Mouse (Mus musculus) neutrophil, adult 5-6 weeks (primary cell): Measurements from ENCODE around the gene Egflam. TPM values are rescaled to one million over a fixed set of nuclear protein-coding genes. Genes with fewer than 3 reads are reported as not detected.

ENCODE experiments used
- ATAC-seq: fragments of 151-379, 151-347 bp; 2 replicates; pipeline ENCODE4 v1.8.0; 2017; ENCODE audit warnings: mild to moderate bottlenecking, moderate TSS enrichment; ENCODE audit not compliant: insufficient number of reproducible peaks, poor library complexity, low FRiP score, severe bottlenecking; ENCODE audit errors: extremely low read depth
- total RNA-seq: library from RNA; stranded (forward); fragments of 200-1000 nt; gene quantifications from 2 replicates; pipeline ENCODE4 v1.2.3, GENCODE M21; 2017

Gene Egflam
- total RNA-seq, 1 experiment from 2014 or later = not detected

DNA sequence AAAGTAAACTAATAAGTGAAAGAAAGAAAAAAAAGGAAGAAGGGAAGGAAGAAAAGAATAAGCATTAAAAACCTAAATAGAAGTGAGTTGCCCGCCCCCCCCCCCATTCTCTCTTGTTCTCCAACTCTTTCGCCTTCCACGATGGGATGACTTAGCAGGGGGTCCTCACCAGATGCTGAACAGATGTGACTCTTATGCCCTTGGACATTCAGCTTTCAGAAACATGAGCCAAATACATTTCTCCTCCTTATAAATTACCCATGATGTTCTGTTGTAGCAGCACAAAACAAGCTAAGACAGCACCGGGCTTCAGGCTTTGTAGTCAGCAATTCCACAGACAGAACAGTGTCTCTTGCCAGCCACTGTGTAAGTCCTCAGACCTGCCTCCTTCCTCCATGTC lies 89.5 kb downstream of the Egflam start:
- ATAC-seq = no peak

DNA sequence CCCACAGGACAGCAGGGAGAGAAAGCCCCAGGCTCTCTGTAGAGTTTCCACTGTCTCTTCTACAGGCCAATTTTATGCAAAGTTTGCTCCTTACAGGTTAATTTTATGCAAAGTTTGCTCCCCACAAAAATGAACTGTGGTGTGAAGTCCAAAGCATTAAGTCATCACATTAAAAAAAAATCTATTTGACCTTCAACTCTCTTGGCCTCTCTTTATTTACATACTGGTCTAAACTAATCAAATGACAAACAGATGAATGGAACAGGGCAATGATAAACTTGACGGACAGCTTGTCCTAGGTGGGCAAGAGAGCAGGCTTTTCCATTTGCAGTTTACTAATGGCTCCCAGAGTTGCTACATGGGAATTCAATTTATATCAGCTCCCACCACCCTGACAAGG lies 98.3 kb downstream of the Egflam start:
- ATAC-seq = no peak

DNA sequence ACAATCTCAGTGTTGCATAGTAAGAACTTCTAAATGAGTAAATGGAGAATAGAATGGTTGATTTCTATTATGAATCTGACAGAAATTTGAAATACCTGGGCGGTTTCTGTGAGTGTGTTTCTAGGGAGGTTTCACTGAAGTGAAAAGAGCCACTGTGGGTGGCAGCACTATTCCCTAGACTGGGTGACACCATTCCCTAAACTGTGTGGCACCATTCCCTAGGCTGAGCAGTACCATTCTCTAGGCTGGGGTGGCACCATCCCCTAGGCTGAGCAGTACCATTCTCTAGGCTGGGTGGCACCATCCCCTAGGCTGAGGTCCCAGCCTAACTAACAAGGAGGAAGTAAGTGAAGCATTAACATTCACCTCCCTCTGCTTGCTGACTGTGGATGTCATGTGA lies 103.0 kb downstream of the Egflam start:
- no peak for ATAC-seq

DNA sequence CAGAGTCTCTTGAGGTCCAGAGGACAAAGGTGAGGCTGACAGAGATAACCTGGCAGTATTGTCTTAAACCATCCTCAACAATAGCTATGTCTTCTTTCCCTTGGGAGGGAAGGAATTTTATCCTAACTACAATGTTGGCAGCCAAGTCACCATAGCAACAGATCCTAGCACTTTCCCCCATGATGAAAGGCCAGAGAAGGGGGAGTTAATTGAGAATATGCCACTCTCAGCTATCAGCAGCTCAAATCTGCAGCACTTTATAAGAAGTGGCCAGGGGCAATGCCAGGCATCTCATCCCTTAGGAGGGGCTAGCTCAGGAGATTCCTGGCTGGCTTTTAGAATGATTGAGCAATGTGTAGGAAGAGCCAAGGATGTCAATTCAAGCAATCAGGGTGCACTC lies 105.3 kb downstream of the Egflam start:
- ATAC-seq = no peak

DNA sequence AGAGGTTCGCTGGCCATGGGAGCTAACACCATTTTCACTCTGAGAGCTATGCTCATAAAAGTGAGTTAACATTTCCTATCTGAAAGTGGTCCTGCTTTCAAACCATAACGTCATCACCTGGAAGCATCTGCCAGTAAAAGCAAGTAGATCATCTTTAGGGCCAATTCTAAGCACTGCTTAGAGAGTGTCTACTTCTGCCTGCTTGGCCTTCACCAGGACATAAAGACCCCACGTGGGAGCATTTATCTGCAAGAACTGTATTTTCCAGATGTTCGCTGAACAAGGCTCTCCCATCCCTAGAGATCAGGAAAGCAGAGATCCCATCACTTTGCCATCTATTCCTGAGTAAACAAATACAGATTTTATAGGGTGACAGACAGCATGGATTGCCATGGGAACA lies 108.2 kb downstream of the Egflam start:
- no peak for ATAC-seq

DNA sequence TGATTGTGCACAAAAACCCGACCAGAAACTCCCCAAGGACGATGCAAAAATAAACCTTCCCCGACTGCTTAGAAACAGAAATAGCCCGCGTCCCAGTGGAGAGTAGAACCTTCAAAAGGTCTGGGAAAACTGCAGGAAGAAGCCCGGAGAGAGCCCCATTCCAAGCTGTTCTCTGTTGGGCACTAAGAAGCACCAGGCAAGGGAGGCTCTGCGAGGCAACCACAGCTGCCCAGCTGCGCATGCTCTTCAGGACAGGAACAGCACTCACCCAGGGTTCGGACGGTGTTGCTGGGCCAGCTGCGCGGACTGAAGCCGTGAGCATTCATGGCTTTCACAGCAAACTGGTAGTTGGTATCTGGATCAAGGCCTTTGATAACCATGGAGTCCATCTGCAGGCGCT lies 108.7 kb downstream of the Egflam start:
- no peak for ATAC-seq

DNA sequence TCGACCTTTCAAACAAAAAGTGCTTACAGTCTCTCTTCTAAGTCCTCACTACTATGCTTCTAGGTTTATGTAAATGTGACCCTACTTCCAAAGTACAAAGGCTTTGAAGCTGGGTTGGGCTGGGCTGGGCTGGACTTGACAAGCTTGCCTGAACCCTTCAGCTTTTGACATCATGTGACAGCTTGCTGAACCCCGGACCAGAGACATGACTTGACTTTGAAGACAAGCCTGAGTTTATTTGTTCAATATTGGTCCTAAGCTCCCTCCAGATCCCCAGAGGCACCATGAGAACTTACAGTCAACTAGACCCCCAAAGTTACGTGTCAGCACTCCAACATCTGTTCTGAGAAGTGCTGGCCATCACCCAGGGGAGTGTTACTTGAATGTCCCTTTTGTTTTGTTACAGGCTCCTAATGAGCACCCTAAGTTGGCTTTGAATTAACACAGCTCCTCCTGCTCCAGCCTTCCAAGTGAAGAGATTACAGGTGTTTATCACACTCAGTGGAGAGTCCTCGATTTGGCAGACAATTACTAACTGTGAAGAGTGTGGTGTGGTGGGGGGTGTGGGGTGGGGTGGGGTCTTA lies 109.3 kb downstream of the Egflam start:
- ATAC-seq = no peak

DNA sequence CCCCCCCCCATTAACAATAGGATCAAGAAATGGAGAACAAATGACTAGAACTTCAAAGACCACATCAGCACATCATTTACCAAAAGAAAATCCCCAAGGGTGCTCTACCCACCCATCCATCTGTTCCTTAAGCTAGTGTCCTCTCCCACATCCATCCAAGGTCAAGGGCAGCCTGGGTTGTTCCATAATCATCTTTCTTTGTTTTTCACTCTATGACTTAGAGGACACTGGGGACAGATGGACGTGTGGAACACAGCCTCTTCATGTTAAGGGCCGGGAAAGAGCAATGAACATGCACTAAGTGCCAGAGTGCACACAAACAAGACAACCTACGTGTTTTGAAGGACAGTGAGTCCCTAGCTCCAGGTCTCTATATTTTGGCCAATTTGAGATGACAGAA lies 110.3 kb downstream of the Egflam start:
- no peak for ATAC-seq

DNA sequence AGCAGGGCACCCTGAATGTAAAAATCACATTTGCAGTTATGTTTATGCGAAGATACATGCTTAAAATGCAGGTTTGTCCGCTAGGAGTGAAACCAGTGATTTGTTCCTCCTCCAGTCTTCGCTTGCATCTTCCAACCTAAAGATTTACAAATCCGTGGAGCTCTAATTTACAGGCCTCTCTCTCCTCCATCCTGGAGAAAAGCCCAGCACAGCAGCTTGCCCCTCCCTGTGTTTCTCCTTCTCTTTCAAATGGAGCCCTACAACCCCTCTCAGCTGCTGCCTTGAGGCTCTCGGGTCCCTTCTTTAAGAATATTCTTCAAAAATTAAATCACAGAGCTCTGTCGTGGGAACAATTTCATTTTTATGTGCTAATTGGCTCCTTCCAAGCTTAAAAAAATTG lies 116.6 kb downstream of the Egflam start:
- ATAC-seq = no peak

DNA sequence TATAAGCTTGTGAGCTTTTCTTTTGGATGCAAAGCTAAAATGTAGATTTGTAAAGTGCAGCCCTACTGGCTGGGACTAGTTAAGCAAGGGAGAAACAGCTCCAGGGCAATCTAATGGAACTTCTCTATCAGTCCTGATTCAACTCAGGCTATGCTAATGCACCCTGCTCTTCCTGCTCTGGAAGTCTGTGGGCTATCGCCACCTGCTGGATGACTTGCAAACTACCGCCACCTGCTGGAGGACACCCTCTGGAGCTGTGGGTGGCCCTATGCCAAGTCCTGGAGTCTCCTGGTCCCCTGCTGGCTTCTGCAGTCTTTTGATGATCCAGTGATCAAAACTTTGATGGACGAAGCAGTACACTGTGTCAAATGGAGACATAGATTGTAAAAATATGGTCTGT lies 134.4 kb downstream of the Egflam start:
- ATAC-seq = peak; percentile 36; the same call in 1 of the 2 replicates

DNA sequence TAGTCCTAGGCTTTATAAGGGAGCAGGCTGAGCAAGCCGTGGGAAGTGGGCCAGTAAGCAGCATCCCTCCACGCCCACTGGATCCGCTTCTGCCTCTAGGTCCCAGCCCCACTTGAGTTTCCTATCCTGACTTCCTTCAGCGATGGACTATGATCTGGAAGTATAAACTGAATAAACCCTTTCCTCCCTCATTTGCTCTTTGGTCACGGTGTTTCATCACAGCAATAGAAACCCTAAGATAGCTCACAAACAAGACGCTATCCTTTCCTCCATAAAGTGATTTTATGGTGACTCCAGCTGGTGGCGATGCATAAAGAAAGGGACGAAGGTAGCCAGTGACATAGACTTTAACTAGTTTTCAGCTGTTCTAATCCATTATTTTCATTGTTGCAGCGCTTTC lies 134.9 kb downstream of the Egflam start:
- no peak for ATAC-seq

DNA sequence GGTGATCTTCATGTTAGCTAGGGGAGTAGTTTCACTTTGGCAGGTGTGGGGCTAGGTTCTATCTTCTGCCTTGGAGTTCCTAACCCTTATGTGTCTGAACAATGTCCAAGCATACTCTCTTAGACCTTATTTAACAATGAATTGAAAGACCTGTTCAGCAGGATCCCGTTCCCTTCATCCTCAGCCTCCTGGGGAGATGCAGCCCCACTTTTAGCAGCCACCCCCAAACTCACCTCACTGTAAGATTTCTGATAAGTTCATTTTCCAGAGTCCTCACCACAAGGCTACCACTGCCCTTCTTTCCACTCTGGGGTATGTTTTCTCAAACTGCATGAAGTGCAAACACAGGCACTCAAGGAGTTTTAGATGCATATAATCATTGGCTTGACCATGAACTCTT lies 136.8 kb downstream of the Egflam start:
- no peak for ATAC-seq

DNA sequence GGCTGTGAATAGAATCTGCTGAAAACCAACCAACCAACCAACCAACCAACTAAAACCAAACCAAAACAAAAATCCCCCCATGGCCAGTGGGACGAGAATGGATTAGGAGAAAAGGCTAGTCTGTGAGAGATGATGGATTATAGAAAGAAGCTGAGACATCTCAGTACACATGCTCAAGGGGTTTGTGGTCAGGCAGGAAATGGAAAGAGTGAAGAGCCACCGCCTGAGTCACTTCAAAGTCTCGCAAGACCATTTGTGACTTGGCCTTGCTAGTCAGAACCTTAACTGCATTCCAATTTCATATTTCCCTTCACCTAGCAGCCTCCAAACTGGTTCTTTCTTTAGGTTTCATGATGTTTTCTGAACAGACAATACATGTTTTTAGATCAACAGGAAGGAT lies 141.6 kb downstream of the Egflam start:
- no peak for ATAC-seq

DNA sequence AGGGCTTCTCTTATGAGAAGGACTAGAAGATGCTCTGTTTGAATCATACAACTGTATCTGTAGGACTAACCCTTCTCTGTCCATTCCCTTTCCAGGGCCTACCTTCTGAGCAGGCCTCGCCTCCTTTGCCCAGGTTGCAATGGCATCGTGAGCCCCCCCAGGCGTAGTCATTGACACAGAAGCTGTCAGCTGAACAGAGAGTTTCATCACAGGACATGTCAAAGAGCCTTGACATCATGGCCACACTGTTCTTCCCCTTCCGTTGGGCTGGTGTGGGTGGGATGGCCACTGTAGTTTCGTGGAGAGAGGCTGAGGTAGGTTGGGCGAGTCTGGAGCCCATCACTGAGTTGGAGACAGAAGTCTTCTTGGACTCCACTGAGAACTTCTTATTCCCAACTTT lies 144.9 kb downstream of the Egflam start:
- no peak for ATAC-seq

DNA sequence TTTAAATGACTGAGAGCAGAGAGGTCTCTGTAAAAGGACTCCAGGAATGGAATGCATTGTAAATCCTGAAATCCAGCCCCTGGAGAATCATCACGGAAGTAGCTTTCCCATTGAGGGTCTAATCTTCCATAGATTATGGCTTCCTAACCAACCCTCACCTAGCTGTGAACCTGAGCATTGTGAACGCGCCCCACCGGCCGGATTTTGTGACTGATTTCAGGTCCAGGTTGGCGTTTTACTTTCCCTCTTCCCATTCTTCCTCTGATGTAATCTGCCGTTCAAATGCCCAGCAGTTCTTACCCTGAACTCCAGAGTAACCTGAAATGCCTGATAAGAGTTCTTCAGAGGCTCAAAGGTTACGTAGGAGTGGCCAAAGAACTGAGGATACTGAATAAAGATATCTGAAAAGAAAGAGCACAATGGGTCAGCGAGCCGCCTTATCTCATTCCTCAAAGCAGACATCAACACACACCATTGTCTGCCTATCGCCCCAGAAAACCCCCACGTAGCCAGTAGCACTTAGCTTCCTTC lies 146.0 kb downstream of the Egflam start:
- no peak for ATAC-seq

DNA sequence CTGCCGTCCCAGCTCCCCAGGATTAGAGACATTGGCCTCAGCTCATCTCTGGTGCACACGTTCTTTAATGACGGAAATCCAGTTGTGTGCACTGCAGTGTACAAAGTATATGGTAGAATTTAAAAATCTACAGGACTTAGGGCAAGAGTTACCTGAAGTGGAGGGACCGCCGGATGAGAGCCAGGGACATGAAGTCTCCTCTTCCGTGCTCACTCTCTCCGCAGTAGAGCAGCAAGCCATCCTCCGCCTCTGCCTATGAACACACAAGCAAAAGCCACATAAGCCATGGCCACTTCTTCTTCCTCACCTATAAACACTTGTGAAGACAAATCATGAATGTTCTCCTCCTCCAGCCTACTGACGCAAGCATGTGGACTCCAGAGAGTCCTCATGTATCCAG lies 147.2 kb downstream of the Egflam start:
- ATAC-seq = no peak

DNA sequence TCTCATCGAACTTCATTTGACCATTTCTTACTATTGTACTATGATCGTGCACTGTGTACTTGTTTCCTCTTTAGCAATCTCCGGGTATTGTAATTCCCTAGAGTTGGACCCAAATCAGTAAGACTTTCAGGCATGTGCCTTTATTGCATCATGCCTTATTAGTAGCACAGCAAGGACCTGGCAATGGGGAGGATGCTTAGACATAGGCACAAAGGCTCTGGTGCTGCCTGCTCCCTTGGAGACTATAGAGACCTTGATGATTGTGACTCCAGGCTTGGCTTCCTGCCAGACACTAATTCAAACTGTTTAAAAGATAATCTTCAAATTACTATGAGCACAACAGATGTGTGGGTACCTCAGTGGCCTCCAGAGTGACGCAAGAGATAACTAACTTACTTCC lies 149.0 kb downstream of the Egflam start:
- ATAC-seq = no peak

DNA sequence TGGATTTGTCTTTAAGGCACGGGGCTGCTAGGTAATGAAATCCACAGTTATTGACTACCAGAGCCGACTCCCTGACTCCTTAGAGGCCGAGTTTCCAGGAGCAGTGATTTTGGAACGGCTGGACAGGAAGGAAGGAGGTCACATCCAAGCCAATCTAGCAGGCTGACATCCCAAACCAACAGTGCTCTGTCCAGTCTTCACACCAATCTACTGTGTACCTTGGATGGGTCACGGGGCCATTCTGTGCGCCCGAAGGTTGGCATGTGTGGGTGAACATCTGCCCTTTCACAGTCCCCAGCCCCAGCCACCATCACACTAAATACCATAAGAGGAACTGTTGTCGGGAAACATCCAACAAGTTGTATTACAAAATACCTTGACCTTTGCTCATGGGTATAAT lies 150.9 kb downstream of the Egflam start:
- no peak for ATAC-seq

DNA sequence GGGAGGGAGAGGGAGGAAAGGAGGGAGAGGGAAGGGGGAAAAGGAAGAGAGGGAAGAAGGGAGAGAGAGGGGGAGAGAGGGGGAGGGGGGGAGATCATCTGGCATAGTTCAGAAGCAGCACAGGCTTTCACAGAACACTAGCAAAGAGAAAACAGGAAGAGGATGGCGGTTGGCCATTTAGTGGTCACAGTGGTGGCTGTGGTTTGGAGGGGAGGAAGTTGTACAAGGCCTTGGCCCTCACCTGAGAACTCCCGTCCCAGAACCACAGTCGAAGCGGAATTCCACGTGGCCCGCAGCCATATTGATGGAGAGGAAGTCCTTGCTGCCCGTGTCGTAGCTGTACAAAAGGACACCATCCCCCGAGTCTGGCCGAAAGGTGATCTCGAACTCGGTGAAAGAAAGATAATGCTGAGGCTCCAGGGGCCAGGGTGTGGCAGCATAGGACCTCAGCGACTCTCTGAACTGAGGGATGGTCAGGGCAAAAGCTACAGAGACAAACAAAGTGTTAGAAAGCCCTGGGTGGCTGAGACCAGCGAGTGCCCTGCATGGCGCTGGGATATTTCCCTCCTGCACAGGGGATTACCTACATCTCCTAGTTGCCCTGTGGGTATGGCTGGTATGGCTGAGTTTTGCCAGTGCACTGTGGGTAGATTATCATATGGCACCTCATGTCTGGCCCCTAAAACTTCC lies 155.9 kb downstream of the Egflam start:
- no peak for ATAC-seq

DNA sequence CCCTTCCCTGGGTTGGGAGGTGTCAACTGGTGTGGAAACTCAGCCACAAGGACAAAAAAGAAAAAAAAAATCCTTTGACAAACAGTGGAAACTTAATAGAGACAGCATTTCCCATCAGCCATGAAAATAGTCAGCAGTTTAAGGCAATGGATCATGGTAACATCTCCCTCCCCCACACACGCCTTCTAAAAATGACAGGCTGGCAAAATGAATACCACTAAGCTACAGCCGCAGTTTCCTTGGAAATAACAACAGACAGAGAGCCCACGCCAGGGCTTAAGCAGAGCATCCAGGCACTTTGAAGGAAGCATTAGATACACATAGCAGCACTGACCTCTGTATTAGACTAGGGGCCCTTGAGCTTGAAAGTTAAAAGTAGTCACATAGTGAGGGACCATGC lies 157.2 kb downstream of the Egflam start:
- no peak for ATAC-seq

DNA sequence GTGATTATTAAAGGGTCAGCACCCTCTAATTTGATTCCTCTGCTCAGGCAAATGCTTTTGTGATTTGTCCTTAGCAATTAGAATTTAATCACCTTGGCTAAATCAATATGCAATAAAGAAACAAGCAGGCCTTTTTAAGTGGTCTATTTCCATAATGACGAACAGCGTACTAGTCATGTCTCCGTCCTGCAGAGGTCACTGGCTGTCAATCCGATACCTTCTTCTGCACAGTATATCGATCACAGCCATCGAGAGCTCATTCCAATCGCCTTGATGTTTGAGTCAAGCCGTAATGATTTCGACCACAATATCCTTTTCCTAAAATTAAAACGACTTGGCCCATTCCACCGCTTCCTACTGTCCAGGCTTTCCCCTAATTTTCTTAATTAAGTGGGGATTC lies 158.3 kb downstream of the Egflam start:
- ATAC-seq = no peak
